Mouse (Mus musculus): Measurements from ENCODE around the gene Acsbg2.

Gene Acsbg2

GRCm38 (mm10) chr17:56822380-56822779 lies 51.9 kb downstream of the Acsbg2 start:
- DNase-seq (ENCODE audit: low spot score in 2 of 2), result no peak

- DNase-seq (ENCODE audit: low spot score in 2 of 2), result no peak
These were observed 54.5 kb downstream of the Acsbg2 start for GRCm38 (mm10) chr17:56819694-56820111.

GRCm38 (mm10) chr17:56819032-56819545 lies 55.2 kb downstream of the Acsbg2 start:
- no peak for DNase-seq (ENCODE audit: low spot score in 2 of 2)

- no peak for DNase-seq (ENCODE audit: low spot score in 2 of 2)
These were observed 56.1 kb downstream of the Acsbg2 start for GRCm38 (mm10) chr17:56818067-56818636.

- DNase-seq (ENCODE audit: low spot score in 2 of 2), result no peak
These were observed 59.2 kb downstream of the Acsbg2 start for GRCm38 (mm10) chr17:56815057-56815345.

GRCm38 (mm10) chr17:56814316-56815056 lies 59.8 kb downstream of the Acsbg2 start:
- peak; percentile 75 to 78 for DNase-seq (ENCODE audit: low spot score in 2 of 2)

GRCm38 (mm10) chr17:56810245-56810644 lies 64.0 kb downstream of the Acsbg2 start:
- peak; percentile 80 to 82 for DNase-seq (ENCODE audit: low spot score in 2 of 2)

GRCm38 (mm10) chr17:56808518-56808917 lies 65.7 kb downstream of the Acsbg2 start:
- peak; percentile 64 to 78 for DNase-seq (ENCODE audit: low spot score in 2 of 2)

- DNase-seq (ENCODE audit: low spot score in 2 of 2), result no peak
These were observed 68.5 kb downstream of the Acsbg2 start for GRCm38 (mm10) chr17:56805784-56806183.

- DNase-seq (ENCODE audit: low spot score in 2 of 2), result no peak
These were observed 69.3 kb downstream of the Acsbg2 start for GRCm38 (mm10) chr17:56804952-56805351.

- DNase-seq (ENCODE audit: low spot score in 2 of 2), result no peak
These were observed 72.2 kb downstream of the Acsbg2 start for GRCm38 (mm10) chr17:56802065-56802464.

GRCm38 (mm10) chr17:56799276-56799675 lies 75.0 kb downstream of the Acsbg2 start:
- DNase-seq (ENCODE audit: low spot score in 2 of 2), result no peak

- no peak for DNase-seq (ENCODE audit: low spot score in 2 of 2)
These were observed 80.5 kb downstream of the Acsbg2 start for GRCm38 (mm10) chr17:56793614-56794319.

Data from frontal cortex, postnatal 10 days (tissue).